Mouse (Mus musculus) embryo, embryonic 9.5 days (tissue): ENCODE results near the gene Nxn.
A peak's percentile ranks its signal among the peaks of the same experiment; 100 is the strongest.

Source experiments
- DNase-seq: peaks from one replicate; pipeline ENCODE4 v3.0.0-alpha.2; 2017; ENCODE audit errors: extremely low spot score

Nxn gene

GRCm38 (mm10) chr11:76300862-76301261 is 98.1 kb downstream of the Nxn start:
- DNase-seq, result no peak

GRCm38 (mm10) chr11:76298457-76299000 is 100.4 kb downstream of the Nxn start:
- DNase-seq, result no peak

GRCm38 (mm10) chr11:76297252-76297651 is 101.7 kb downstream of the Nxn start:
- DNase-seq, result no peak

GRCm38 (mm10) chr11:76294836-76295235 is 104.1 kb downstream of the Nxn start:
- no peak for DNase-seq

GRCm38 (mm10) chr11:76294078-76294477 is 104.9 kb downstream of the Nxn start:
- no peak for DNase-seq

- no peak for DNase-seq
Observed at GRCm38 (mm10) chr11:76292831-76293230, 106.1 kb downstream of the Nxn start.

- no peak for DNase-seq
Observed at GRCm38 (mm10) chr11:76292398-76292797, 106.5 kb downstream of the Nxn start.

- DNase-seq, result no peak
Observed at GRCm38 (mm10) chr11:76291960-76292359, 107.0 kb downstream of the Nxn start.

GRCm38 (mm10) chr11:76290367-76290766 is 108.6 kb downstream of the Nxn start:
- DNase-seq, result peak; percentile 43

- DNase-seq, result no peak
Observed at GRCm38 (mm10) chr11:76288645-76289044, 110.3 kb downstream of the Nxn start.

- DNase-seq, result no peak
Observed at GRCm38 (mm10) chr11:76287301-76287700, 111.6 kb downstream of the Nxn start.

- DNase-seq, result no peak
Observed at GRCm38 (mm10) chr11:76286534-76287126, 112.3 kb downstream of the Nxn start.

GRCm38 (mm10) chr11:76285431-76286075 is 113.4 kb downstream of the Nxn start:
- no peak for DNase-seq

GRCm38 (mm10) chr11:76283841-76284240 is 115.1 kb downstream of the Nxn start:
- DNase-seq, result no peak

- DNase-seq, result no peak
Observed at GRCm38 (mm10) chr11:76279971-76280370, 119.0 kb downstream of the Nxn start.

- DNase-seq, result no peak
Observed at GRCm38 (mm10) chr11:76278960-76279852, 119.7 kb downstream of the Nxn start.

GRCm38 (mm10) chr11:76272440-76272839 is 126.5 kb downstream of the Nxn start:
- DNase-seq, result no peak

GRCm38 (mm10) chr11:76268521-76269065 is 130.3 kb downstream of the Nxn start:
- no peak for DNase-seq

GRCm38 (mm10) chr11:76268001-76268459 is 130.9 kb downstream of the Nxn start:
- no peak for DNase-seq

GRCm38 (mm10) chr11:76267550-76267949 is 131.4 kb downstream of the Nxn start:
- no peak for DNase-seq

GRCm38 (mm10) chr11:76262611-76263351 is 136.2 kb downstream of the Nxn start:
- DNase-seq, result peak; percentile 54
